ENCODE assay signal across 30 mouse cellular contexts in the genomic region with DNA sequence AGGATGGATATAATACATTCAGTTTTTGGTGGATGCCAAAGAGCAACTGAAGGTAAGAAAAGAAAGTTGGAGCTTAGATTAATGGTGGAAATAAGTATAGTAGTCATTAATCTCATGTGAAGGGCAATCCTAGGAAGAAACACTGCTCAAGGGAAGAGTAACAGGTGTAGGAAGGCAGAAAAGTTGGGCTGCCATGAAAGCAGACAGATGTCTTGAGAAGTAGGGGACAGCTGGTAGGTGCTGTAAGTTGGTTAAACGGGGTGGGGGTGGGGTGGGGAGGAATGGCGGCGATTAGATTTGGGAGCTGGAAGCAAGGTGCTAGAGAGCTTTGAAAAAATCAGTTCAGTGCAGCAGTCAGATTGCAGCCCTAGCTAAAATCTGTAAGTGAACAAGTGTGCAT. TPM values are rescaled to one million over a fixed set of nuclear protein-coding genes. Genes with fewer than 3 reads are reported as not detected.
"Had no signal": no experiment of that assay in that cellular context is flagged by ENCODE, and none has a peak within 500 bp of the region (broad histone marks: within the 10 kb centered on the region; RNA-seq: fewer than 3 reads in every experiment).

No protein-coding gene starts in this region.

- H3K36me3 ChIP-seq: heart, embryonic 10.5 days; heart, embryonic 12.5 days; heart, embryonic 13.5 days; heart, embryonic 15.5 days; hindbrain, embryonic 10.5 days; hindbrain, embryonic 12.5 days; hindbrain, embryonic 13.5 days; hindbrain, embryonic 15.5 days; intestine, embryonic 15.5 days; kidney, embryonic 15.5 days had no signal

- H3K27me3 ChIP-seq: heart, embryonic 12.5 days; heart, embryonic 13.5 days; heart, embryonic 15.5 days; hindbrain, embryonic 12.5 days; hindbrain, embryonic 13.5 days; hindbrain, embryonic 15.5 days; intestine, embryonic 15.5 days; kidney, embryonic 15.5 days had no signal

- H3K4me3 ChIP-seq: heart, embryonic 10.5 days; heart, embryonic 12.5 days; heart, embryonic 13.5 days; heart, embryonic 15.5 days; hindbrain, embryonic 10.5 days; hindbrain, embryonic 12.5 days; hindbrain, embryonic 13.5 days; hindbrain, embryonic 15.5 days; intestine, embryonic 15.5 days; kidney, embryonic 15.5 days; layer of hippocampus, adult 2 months had no signal

- DNase-seq: heart, postnatal 10 days; heart, postnatal 14 days; heart, postnatal 36 days; heart, postnatal 4 days; kidney, adult 11 months; kidney, adult 18-20 months; kidney, adult 2 months; kidney, adult 8-10 months; kidney, adult 9 months; kidney, postnatal 10 days; kidney, postnatal 14 days; kidney, postnatal 25 days; kidney, postnatal 36 days; kidney, postnatal 4 days; layer of hippocampus, adult 9-11 months; layer of hippocampus, postnatal 36 days had no signal

- H3K4me2 ChIP-seq: heart, embryonic 11.5 days; heart, embryonic 12.5 days; heart, embryonic 13.5 days; heart, embryonic 15.5 days; hindbrain, embryonic 12.5 days; hindbrain, embryonic 13.5 days; hindbrain, embryonic 14.5 days; hindbrain, embryonic 15.5 days; intestine, embryonic 15.5 days; kidney, embryonic 15.5 days had no signal

RNA-seq across cellular contexts. Expression of a gene that starts 14.4 kb away (rescaled TPM):
- polyA plus RNA-seq: inflammation-experienced regulatory T-cells, adult 6 months had no signal
